8 mouse cellular contexts compared by ENCODE assay signal in genomic region chr3:121428696-121429259, GRCm38 (mm10). TPM values are rescaled to one million over a fixed set of nuclear protein-coding genes. Genes with fewer than 3 reads are reported as not detected.
DNase-seq lines count a peak whose midpoint lies in the region; ATAC-seq lines count a peak whose summit lies in the region.

No protein-coding gene starts in this region.

- peaks cover 56% of the 10 kb centered on the region for H3K4me1 ChIP-seq in heart, embryonic 15.5 days (replicated peaks)
- peaks cover 68% of the 10 kb centered on the region for H3K4me1 ChIP-seq in embryonic facial prominence, embryonic 10.5 days
- H3K4me1 ChIP-seq in hindbrain, embryonic 16.5 days (ENCODE audit: control insufficient read depth, insufficient read depth, low read depth, low read length), result peaks cover 32% of the 10 kb centered on the region
- H3K4me1 ChIP-seq in midbrain, embryonic 14.5 days (ENCODE audit: control insufficient read depth, insufficient read depth, low read length), result peaks cover 40% of the 10 kb centered on the region

- H3K36me3 ChIP-seq in heart, embryonic 15.5 days, result no peaks in the 10 kb centered on the region
- H3K36me3 ChIP-seq in embryonic facial prominence, embryonic 10.5 days (replicated peaks), result peaks cover 31% of the 10 kb centered on the region
- H3K36me3 ChIP-seq in hindbrain, embryonic 16.5 days (ENCODE audit: control insufficient read depth, insufficient read depth, low read length), result no peaks in the 10 kb centered on the region
- no peaks in the 10 kb centered on the region for H3K36me3 ChIP-seq in midbrain, embryonic 14.5 days (ENCODE audit: control insufficient read depth, insufficient read depth, low read length)

- H3K27me3 ChIP-seq in heart, embryonic 15.5 days, result no peaks in the 10 kb centered on the region
- peaks cover 11% of the 10 kb centered on the region for H3K27me3 ChIP-seq in embryonic facial prominence, embryonic 10.5 days (replicated peaks; ENCODE audit: low read depth, poor library complexity, severe bottlenecking)
- no peaks in the 10 kb centered on the region for H3K27me3 ChIP-seq in hindbrain, embryonic 16.5 days (replicated peaks; ENCODE audit: control insufficient read depth, insufficient read depth, low read length)
- H3K27me3 ChIP-seq in midbrain, embryonic 14.5 days (ENCODE audit: control insufficient read depth, insufficient read depth, low read length), result peaks cover 6% of the 10 kb centered on the region; the same call in 1 of the 2 replicates

- DNase-seq in heart, adult 8-10 months (ENCODE audit: low spot score), result no peak
- DNase-seq in embryonic facial prominence, embryonic 10.5 days (ENCODE audit: low spot score), result peak; percentile 9
- DNase-seq in midbrain, embryonic 14.5 days, result no peak
- no peak for DNase-seq in layer of hippocampus, adult 18-20 months (ENCODE audit: low spot score in 2 of 2)
- no peak for DNase-seq in adipocyte (ENCODE audit: low spot score)
- no peak for DNase-seq in gastrocnemius, adult 8-10 months (ENCODE audit: low spot score in 2 of 2)

- H3K4me2 ChIP-seq in heart, embryonic 15.5 days, result peak overlapping the region; percentile 86
- peak overlapping the region; percentile 92 for H3K4me2 ChIP-seq in hindbrain, embryonic 16.5 days (ENCODE audit: low read length)
- H3K4me2 ChIP-seq in midbrain, embryonic 14.5 days (ENCODE audit: low read length), result peak overlapping the region; percentile 90

- whole genome bisulfite sequencing in heart, embryonic 15.5 days, result 42% methylated on average over 11 of the region's 11 CpGs
- 69% methylated on average over 11 of the region's 11 CpGs for WGBS in embryonic facial prominence, embryonic 10.5 days
- 43% methylated on average over 11 of the region's 11 CpGs for WGBS in hindbrain, embryonic 16.5 days
- WGBS in midbrain, embryonic 14.5 days, result 41% methylated on average over 11 of the region's 11 CpGs

- peak overlapping the region; percentile 99 for H3K27ac ChIP-seq in heart, embryonic 15.5 days
- peak overlapping the region; percentile 99 for H3K27ac ChIP-seq in embryonic facial prominence, embryonic 10.5 days (replicated peaks)
- H3K27ac ChIP-seq in hindbrain, embryonic 16.5 days (ENCODE audit: low read depth, low read length), result peak overlapping the region; percentile 44
- no peak overlapping the region for H3K27ac ChIP-seq in midbrain, embryonic 14.5 days (replicated peaks; ENCODE audit: low read depth, low read length)

- peak overlapping the region; percentile 94 for H3K4me3 ChIP-seq in heart, embryonic 15.5 days
- peak overlapping the region; percentile 89 for H3K4me3 ChIP-seq in embryonic facial prominence, embryonic 10.5 days
- peak overlapping the region; percentile 54 for H3K4me3 ChIP-seq in hindbrain, embryonic 16.5 days (ENCODE audit: low read length)
- peak overlapping the region; percentile 95 for H3K4me3 ChIP-seq in midbrain, embryonic 14.5 days (replicated peaks; ENCODE audit: low read depth, low read length)

- H3K9ac ChIP-seq in heart, embryonic 15.5 days, result peak overlapping the region; percentile 99; the same call in 1 of the 2 replicates
- H3K9ac ChIP-seq in hindbrain, embryonic 16.5 days (ENCODE audit: low read depth, low read length), result 0 out of 2 replicates have a peak overlapping the region, but pooled peaks have one; percentile 2
- H3K9ac ChIP-seq in midbrain, embryonic 14.5 days (replicated peaks; ENCODE audit: low read length), result peak overlapping the region; percentile 20; the same call in 1 of the 2 replicates

- no peaks in the 10 kb centered on the region for H3K9me3 ChIP-seq in heart, embryonic 15.5 days (replicated peaks)
- H3K9me3 ChIP-seq in embryonic facial prominence, embryonic 10.5 days, result no peaks in the 10 kb centered on the region
- H3K9me3 ChIP-seq in hindbrain, embryonic 16.5 days (ENCODE audit: control insufficient read depth, low read length), result no peaks in the 10 kb centered on the region
- no peaks in the 10 kb centered on the region for H3K9me3 ChIP-seq in midbrain, embryonic 14.5 days (ENCODE audit: control insufficient read depth, low read length)

- ATAC-seq in heart, embryonic 15.5 days (replicated peaks; ENCODE audit: insufficient number of reproducible peaks, insufficient read depth, low FRiP score, low read depth), result no peak
- no peak for ATAC-seq in hindbrain, embryonic 16.5 days
- ATAC-seq in midbrain, embryonic 14.5 days (ENCODE audit: low FRiP score, low TSS enrichment), result no peak

RNA-seq across cellular contexts. Expression of gene Cnn3, which starts 2.5 kb away (rescaled TPM):
- polyA plus RNA-seq in heart, embryonic 15.5 days (2015; fragmentation: Nextera tagmentation; extraction: Ambion mirVana), result 341 and 401 TPM in 2 replicates
- total RNA-seq in heart, adult 8-10 months (2022), result 10 to 100 TPM; 30.4 to 35.4 (median 33.8) TPM
- 864 and 874 TPM in 2 replicates for polyA plus RNA-seq in embryonic facial prominence, embryonic 10.5 days (2016; fragmentation: Nextera tagmentation; extraction: Ambion mirVana)
- 395 and 417 TPM in 2 replicates for polyA plus RNA-seq in hindbrain, embryonic 16.5 days (2015; fragmentation: Nextera tagmentation; extraction: Ambion mirVana)
- 417 and 560 TPM in 2 replicates for polyA plus RNA-seq in midbrain, embryonic 14.5 days (2014; fragmentation: Nextera tagmentation; extraction: Ambion mirVana)
- 100 to 1,000 TPM; 107 to 110 TPM for total RNA-seq in layer of hippocampus, adult 18-20 months (2021)
- 10 to 100 TPM in 3 of 4 experiments, 1 to 10 TPM in 1; 8.6 to 14.3 (median 11.1) TPM for total RNA-seq in gastrocnemius, adult 8-10 months (2022)

Comparison
In these comparisons a context has a peak if more than half of its experiments do, and no peak if none do; other contexts are left out.
1. H3K9ac ChIP-seq: peak in every context shown above with its lines; median percentile 99 in heart, embryonic 15.5 days; 20 in midbrain, embryonic 14.5 days; 2 in hindbrain, embryonic 16.5 days.